14 mouse cellular contexts compared by ENCODE assay signal in the genomic region with DNA sequence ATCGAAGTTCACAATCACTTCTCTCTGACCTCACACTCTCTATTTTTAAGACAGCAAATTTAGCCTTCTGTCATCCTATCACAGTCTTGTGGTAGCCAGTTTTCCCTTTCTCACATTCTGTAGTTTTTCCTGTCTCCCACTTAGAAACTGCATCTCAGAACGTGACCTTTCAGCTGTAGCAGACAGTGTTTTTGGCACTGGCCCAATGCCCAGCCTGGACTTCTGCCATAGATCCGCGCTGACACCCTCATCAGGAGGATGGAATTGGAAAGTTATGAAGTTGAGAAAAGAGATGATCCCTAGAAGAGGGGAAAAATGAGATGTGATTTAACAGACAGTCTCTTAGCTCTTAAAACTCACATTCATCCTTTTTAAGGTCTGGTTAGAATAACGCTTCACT. TPM values are rescaled to one million over a fixed set of nuclear protein-coding genes. Genes with fewer than 3 reads are reported as not detected.
DNase-seq lines count a peak whose midpoint lies in the region; ATAC-seq and TF ChIP-seq lines count a peak whose summit lies in the region.
"Had no signal": no experiment of that assay in that cellular context is flagged by ENCODE, and none has a peak within 500 bp of the region (broad histone marks: within the 10 kb centered on the region; RNA-seq: fewer than 3 reads in every experiment).

No protein-coding gene starts in this region.

- no peak overlapping the region for H3K4me3 ChIP-seq in gastrocnemius, adult 2 months
- H3K4me3 ChIP-seq in lung, postnatal 0 days (ENCODE audit: low read depth, low read length) = no peak overlapping the region
- H3K4me3 ChIP-seq in forebrain, embryonic 11.5 days (ENCODE audit: low read depth, low read length) = no peak overlapping the region
- H3K4me3 ChIP-seq: midbrain, embryonic 15.5 days had no signal

- TF ChIP-seq EP300 in lung, postnatal 0 days (IDR thresholded peaks at IDR 0.05) = no peak

- H3K36me3 ChIP-seq in lung, postnatal 0 days (ENCODE audit: insufficient read depth, low read length) = no peaks in the 10 kb centered on the region
- H3K36me3 ChIP-seq in forebrain, embryonic 11.5 days (ENCODE audit: control insufficient read depth, insufficient read depth, low read length) = no peaks in the 10 kb centered on the region
- H3K36me3 ChIP-seq: midbrain, embryonic 15.5 days had no signal

- no peaks in the 10 kb centered on the region for H3K9me3 ChIP-seq in lung, postnatal 0 days (ENCODE audit: low read length)
- H3K9me3 ChIP-seq in forebrain, embryonic 11.5 days (ENCODE audit: control insufficient read depth, low read length) = no peaks in the 10 kb centered on the region
- H3K9me3 ChIP-seq: midbrain, embryonic 15.5 days had no signal

- no peak overlapping the region for H3K4me2 ChIP-seq in lung, postnatal 0 days (replicated peaks; ENCODE audit: low read depth, low read length)
- no peak overlapping the region for H3K4me2 ChIP-seq in forebrain, embryonic 11.5 days (ENCODE audit: low read depth, low read length, severe bottlenecking)
- H3K4me2 ChIP-seq: liver, embryonic 11.5 days; midbrain, embryonic 15.5 days had no signal

- H3K27me3 ChIP-seq in lung, postnatal 0 days (replicated peaks; ENCODE audit: insufficient read depth, low read length) = no peaks in the 10 kb centered on the region
- H3K27me3 ChIP-seq in forebrain, embryonic 11.5 days (ENCODE audit: control insufficient read depth, insufficient read depth, low read length) = no peaks in the 10 kb centered on the region
- H3K27me3 ChIP-seq: CH12.LX; midbrain, embryonic 15.5 days had no signal

- H3K4me1 ChIP-seq in lung, postnatal 0 days (ENCODE audit: insufficient read depth, low read depth, low read length) = no peaks in the 10 kb centered on the region
- H3K4me1 ChIP-seq in forebrain, embryonic 11.5 days (replicated peaks; ENCODE audit: control insufficient read depth, insufficient read depth, low read length) = no peaks in the 10 kb centered on the region
- H3K4me1 ChIP-seq: midbrain, embryonic 15.5 days had no signal

- 29% methylated on average over 5 of the region's 5 CpGs for WGBS in lung, postnatal 0 days
- 93% methylated on average over 5 of the region's 5 CpGs for WGBS in forebrain, embryonic 11.5 days

- no peak for TF ChIP-seq CTCF in gastrocnemius, adult 2 months (IDR thresholded peaks at IDR 0.05)
- no peak for TF ChIP-seq CTCF in lung, postnatal 0 days (IDR thresholded peaks at IDR 0.05)

- no peak for ATAC-seq in lung, postnatal 0 days
- ATAC-seq in forebrain, embryonic 11.5 days (replicated peaks; ENCODE audit: low FRiP score) = no peak
- ATAC-seq: activated CD4-positive, CD25-positive, alpha-beta regulatory T cell, adult 4 months; midbrain, embryonic 15.5 days had no signal

- no peak overlapping the region for H3K9ac ChIP-seq in lung, postnatal 0 days (replicated peaks; ENCODE audit: low read depth)
- H3K9ac ChIP-seq in forebrain, embryonic 11.5 days (ENCODE audit: low read length) = no peak overlapping the region
- H3K9ac ChIP-seq: midbrain, embryonic 15.5 days had no signal

- intact Hi-C loops in gastrocnemius, adult 2 months (cut with DNase I) = no loop called here

- peak; percentile 61 for DNase-seq in gastrocnemius, adult 2 months
- DNase-seq in gastrocnemius, adult 8-10 months (ENCODE audit: low spot score in 2 of 2) = no peak
- DNase-seq in lung, postnatal 0 days (ENCODE audit: low spot score) = peak; percentile 31
- no peak for DNase-seq in lung, postnatal 25 days (ENCODE audit: low spot score)
- DNase-seq in adrenal gland, postnatal 14 days = peak; percentile 84
- DNase-seq in kidney, postnatal 4 days = peak; percentile 41 to 53
- no peak for DNase-seq in forebrain, embryonic 11.5 days (ENCODE audit: low spot score)
- DNase-seq in layer of hippocampus, postnatal 36 days = no peak
- DNase-seq: thymus, postnatal 14 days had no signal

- H3K27ac ChIP-seq in gastrocnemius, adult 2 months = no peak overlapping the region
- no peak overlapping the region for H3K27ac ChIP-seq in lung, postnatal 0 days (ENCODE audit: low read length)
- H3K27ac ChIP-seq in forebrain, embryonic 11.5 days (ENCODE audit: low read depth, low read length) = no peak overlapping the region
- H3K27ac ChIP-seq: midbrain, embryonic 15.5 days had no signal

RNA-seq across cellular contexts. Expression of a gene that starts 20.4 kb away (rescaled TPM):
- 10 to 100 TPM; 30.9 to 31.9 TPM for total RNA-seq in gastrocnemius, adult 2 months (2021)
- total RNA-seq in gastrocnemius, adult 8-10 months (2022) = 10 to 100 TPM; 36.4 to 39.3 (median 39.1) TPM
- polyA plus RNA-seq in lung, postnatal 0 days (2015; fragmentation: Nextera tagmentation; extraction: Ambion mirVana) = 61.6 and 69.9 TPM in 2 replicates
- total RNA-seq in adrenal gland, postnatal 14 days (2021) = 81.3 and 83.2 TPM in 2 replicates
- polyA plus RNA-seq in forebrain, embryonic 11.5 days (2014; fragmentation: Nextera tagmentation; extraction: Ambion mirVana) = 44.2 and 44.5 TPM in 2 replicates
- total RNA-seq in layer of hippocampus, postnatal 36 days (2021) = 10 to 100 TPM; 50.9 to 51.6 TPM

RNA-seq across cellular contexts. Expression of a gene that starts 20.7 kb away (rescaled TPM):
- under 1 TPM; 0.53 to 0.56 TPM for total RNA-seq in gastrocnemius, adult 2 months (2021)
- total RNA-seq in gastrocnemius, adult 8-10 months (2022) = under 1 TPM in 3 of 4 experiments, not detected in 1; 0.36 to 0.86 (median 0.54) TPM
- 0.57 and 0.83 TPM in 2 replicates for polyA plus RNA-seq in lung, postnatal 0 days (2015; fragmentation: Nextera tagmentation; extraction: Ambion mirVana)
- total RNA-seq in adrenal gland, postnatal 14 days (2021) = 0.82 and 1.7 TPM in 2 replicates
- polyA plus RNA-seq in forebrain, embryonic 11.5 days (2014; fragmentation: Nextera tagmentation; extraction: Ambion mirVana) = not detected in 2 replicates
- 1 to 10 TPM; 2.1 to 2.7 TPM for total RNA-seq in layer of hippocampus, postnatal 36 days (2021)
- polyA plus RNA-seq: activated CD4-positive, CD25-positive, alpha-beta regulatory T cell, adult 4 months; large intestine, adult 2 months had no signal

RNA-seq across cellular contexts. Expression of a gene that starts 32.6 kb away (rescaled TPM):
- total RNA-seq in gastrocnemius, adult 2 months (2021) = 100 to 1,000 TPM; 101 to 117 TPM
- total RNA-seq in gastrocnemius, adult 8-10 months (2022) = 100 to 1,000 TPM; 101 to 124 (median 111) TPM
- 7.0 and 9.2 TPM in 2 replicates for polyA plus RNA-seq in lung, postnatal 0 days (2015; fragmentation: Nextera tagmentation; extraction: Ambion mirVana)
- total RNA-seq in adrenal gland, postnatal 14 days (2021) = 94.2 and 107 TPM in 2 replicates
- polyA plus RNA-seq in forebrain, embryonic 11.5 days (2014; fragmentation: Nextera tagmentation; extraction: Ambion mirVana) = 22.8 and 27.1 TPM in 2 replicates
- total RNA-seq in layer of hippocampus, postnatal 36 days (2021) = 100 to 1,000 TPM; 108 to 111 TPM

RNA-seq across cellular contexts. Expression of a gene that starts 58.7 kb away (rescaled TPM):
- total RNA-seq in gastrocnemius, adult 2 months (2021) = not detected
- not detected for total RNA-seq in gastrocnemius, adult 8-10 months (2022)
- polyA plus RNA-seq in lung, postnatal 0 days (2015; fragmentation: Nextera tagmentation; extraction: Ambion mirVana) = 0.16 and 0.25 TPM in 2 replicates
- 4.3 and 6.9 TPM in 2 replicates for total RNA-seq in adrenal gland, postnatal 14 days (2021)
- 8.3 and 9.6 TPM in 2 replicates for polyA plus RNA-seq in forebrain, embryonic 11.5 days (2014; fragmentation: Nextera tagmentation; extraction: Ambion mirVana)
- 10 to 100 TPM; 28.6 to 29.8 TPM for total RNA-seq in layer of hippocampus, postnatal 36 days (2021)
- total RNA-seq: CH12.LX had no signal
- polyA plus RNA-seq: activated CD4-positive, CD25-positive, alpha-beta regulatory T cell, adult 4 months had no signal

Comparison
In these comparisons a context has a peak if more than half of its experiments do, and no peak if none do; other contexts are left out.
1. DNase-seq: peak in gastrocnemius, adult 2 months (single experiment), lung, postnatal 0 days (single experiment), adrenal gland, postnatal 14 days (single experiment) and kidney, postnatal 4 days (2 of 2); none in gastrocnemius, adult 8-10 months (0 of 2), lung, postnatal 25 days (single experiment), forebrain, embryonic 11.5 days (single experiment) and layer of hippocampus, postnatal 36 days (0 of 2).